Mouse (Mus musculus) heart, postnatal 0 days (tissue): ENCODE measurements at regions not wholly inside any gene's neighbourhood (a gene's known extent, or its start where the extent isn't known, plus 50 kb on each side); places are given as distances from the start of the nearest gene placed in this dataset.

Source experiments
- CTCF ChIP-seq: IDR thresholded peaks from 2 replicates; pipeline ENCODE4 v1.5.1; 2016; ENCODE audit warnings: antibody characterized with exemption, control low read depth, low read depth
- EP300 ChIP-seq: IDR thresholded peaks from 2 replicates; pipeline ENCODE4 v1.6.1; 2016; ENCODE audit warnings: antibody characterized with exemption, low read depth

DNA sequence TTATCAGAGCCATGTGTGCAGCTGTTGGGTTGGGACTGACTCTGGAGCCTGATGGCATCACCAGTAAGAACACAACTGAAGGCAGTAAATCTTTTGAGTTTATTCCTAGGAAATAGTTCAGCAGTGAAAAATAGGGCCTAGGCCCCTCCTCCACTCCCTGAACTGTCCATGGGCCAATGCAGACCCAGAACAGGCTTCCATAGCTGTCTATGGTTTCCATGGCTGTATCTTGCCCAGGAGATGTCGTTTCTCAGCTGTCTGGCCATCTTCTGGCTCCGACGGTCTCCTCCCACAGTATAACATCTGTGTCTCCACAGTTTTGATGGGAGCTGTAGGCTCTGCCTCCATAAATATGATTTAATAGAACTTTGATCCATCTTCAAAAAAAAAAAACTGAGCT, 165.1 kb upstream of the Arl4c start:
- TF ChIP-seq CTCF: no peak
- no peak for TF ChIP-seq EP300
